32 mouse cellular contexts compared by ENCODE assay signal in the genomic region with DNA sequence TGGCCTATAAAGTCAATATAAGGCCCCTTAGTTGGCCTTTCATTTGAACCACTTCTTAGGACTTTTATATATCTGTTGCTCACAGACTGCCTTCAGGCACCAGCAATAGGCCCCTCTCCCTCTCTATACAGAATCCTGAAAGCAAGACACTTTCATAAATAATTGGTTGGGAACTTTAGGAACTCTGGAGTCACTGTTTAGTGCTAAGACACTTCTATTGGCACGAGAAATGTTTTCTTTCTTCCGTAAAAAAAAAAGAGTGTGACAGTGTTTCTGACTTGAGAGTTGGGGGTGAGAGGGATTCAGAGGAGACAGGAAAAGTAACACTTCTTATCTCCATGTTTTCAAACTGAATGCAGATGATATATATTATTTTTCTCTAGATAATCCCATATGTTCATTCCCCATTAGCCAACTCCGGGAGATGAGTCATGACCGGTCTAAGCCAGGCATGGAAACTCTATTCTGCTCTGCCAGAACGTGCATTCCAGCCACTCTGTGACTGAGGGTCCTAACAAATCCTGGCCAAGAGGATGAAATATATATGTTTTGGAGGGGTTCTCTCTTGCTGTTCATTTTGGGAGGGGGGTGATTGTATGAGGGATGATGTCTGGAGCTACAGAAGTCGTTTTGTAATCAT.
DNase-seq lines count a peak whose midpoint lies in the region; ATAC-seq and TF ChIP-seq lines count a peak whose summit lies in the region.
"Had no signal": no experiment of that assay in that cellular context is flagged by ENCODE, and none has a peak within 500 bp of the region (broad histone marks: within the 10 kb centered on the region; RNA-seq: fewer than 3 reads in every experiment).

No protein-coding gene starts in this region.

- no peaks in the 10 kb centered on the region for H3K4me1 ChIP-seq in lung, embryonic 14.5 days (ENCODE audit: insufficient read depth)
- no peaks in the 10 kb centered on the region for H3K4me1 ChIP-seq in lung, adult 2 months (ENCODE audit: control insufficient read depth, insufficient read depth, low read length)
- H3K4me1 ChIP-seq: embryonic facial prominence, embryonic 13.5 days; forebrain, embryonic 12.5 days; heart, embryonic 15.5 days; hindbrain, embryonic 13.5 days; kidney, embryonic 15.5 days; limb, embryonic 10.5 days had no signal

- no peaks in the 10 kb centered on the region for H3K9me3 ChIP-seq in lung, embryonic 14.5 days (ENCODE audit: low read depth, low read length)
- H3K9me3 ChIP-seq: embryonic facial prominence, embryonic 13.5 days; forebrain, embryonic 12.5 days; heart, embryonic 15.5 days; hindbrain, embryonic 13.5 days; kidney, embryonic 15.5 days; limb, embryonic 10.5 days; limb, embryonic 15.5 days had no signal

- H3K9ac ChIP-seq in lung, embryonic 14.5 days = no peak overlapping the region
- H3K9ac ChIP-seq: embryonic facial prominence, embryonic 13.5 days; forebrain, embryonic 12.5 days; heart, embryonic 15.5 days; hindbrain, embryonic 13.5 days; kidney, embryonic 15.5 days; limb, embryonic 15.5 days; liver, embryonic 14.5 days had no signal

- TF ChIP-seq CTCF in lung, embryonic 14.5 days (IDR thresholded peaks at IDR 0.05; ENCODE audit: low read depth) = no peak
- TF ChIP-seq CTCF in lung, adult 2 months (IDR thresholded peaks at IDR 0.05; ENCODE audit: insufficient read depth, low read length) = no peak

- no peaks in the 10 kb centered on the region for H3K27me3 ChIP-seq in lung, embryonic 14.5 days (ENCODE audit: insufficient read depth, low read length)
- H3K27me3 ChIP-seq: CH12.LX; embryonic facial prominence, embryonic 13.5 days; forebrain, embryonic 12.5 days; heart, embryonic 15.5 days; kidney, embryonic 15.5 days; limb, embryonic 15.5 days had no signal

- intact Hi-C loops in heart, postnatal 36 days (cut with DNase I) = no loop called here

- 46% methylated on average over 6 of the region's 6 CpGs for WGBS in lung, embryonic 14.5 days
- WGBS in lung, adult 2 months = 62% methylated on average over 6 of the region's 6 CpGs

- no peak overlapping the region for H3K27ac ChIP-seq in lung, embryonic 14.5 days (ENCODE audit: low read depth)
- H3K27ac ChIP-seq: embryonic facial prominence, embryonic 13.5 days; forebrain, embryonic 12.5 days; gastrocnemius, adult 2 months; heart, embryonic 15.5 days; hindbrain, embryonic 13.5 days; kidney, embryonic 15.5 days; limb, embryonic 10.5 days; limb, embryonic 15.5 days; liver, embryonic 14.5 days had no signal

- no peak for TF ChIP-seq POLR2A in lung, adult 2 months (IDR thresholded peaks at IDR 0.05; ENCODE audit: borderline replicate concordance, extremely low read depth, low read depth, low read length)

- peak; percentile 15 for DNase-seq in heart, adult 11 months
- no peak for DNase-seq in heart, postnatal 36 days
- DNase-seq in lung, embryonic 14.5 days = peak; percentile 71
- DNase-seq in lung, adult 2 months = no peak
- DNase-seq in 3T3-L1 (ENCODE audit: low read depth, low spot score) = peak; percentile 15
- peak; percentile 73 for DNase-seq in NIH3T3 (ENCODE audit: low read depth)
- DNase-seq in thymus, postnatal 4 days = no peak
- DNase-seq: adrenal gland, adult 8-10 months; cerebellum, adult 11 months; cerebellum, adult 9-10 months; embryo, embryonic 11 days; gastrocnemius, adult 2 months; gastrocnemius, postnatal 36 days; heart, postnatal 4 days; kidney, adult 18-20 months; kidney, postnatal 36 days; layer of hippocampus, postnatal 36 days; lung, postnatal 10 days; spleen, adult 18-20 months; thymus, adult 2 months; thymus, postnatal 36 days had no signal

- ATAC-seq in lung, embryonic 14.5 days (ENCODE audit: insufficient read depth) = peak; percentile 52
- ATAC-seq: midbrain, embryonic 16.5 days had no signal

- H3K4me3 ChIP-seq in lung, embryonic 14.5 days (ENCODE audit: low read depth, low read length) = no peak overlapping the region
- no peak overlapping the region for H3K4me3 ChIP-seq in lung, adult 2 months (replicated peaks; ENCODE audit: extremely low read depth, low read depth, low read length)
- H3K4me3 ChIP-seq: embryonic facial prominence, embryonic 13.5 days; forebrain, embryonic 12.5 days; gastrocnemius, adult 2 months; heart, embryonic 15.5 days; hindbrain, embryonic 13.5 days; kidney, embryonic 15.5 days; limb, embryonic 10.5 days; limb, embryonic 15.5 days had no signal

- no peak overlapping the region for H3K4me2 ChIP-seq in lung, embryonic 14.5 days
- H3K4me2 ChIP-seq: embryonic facial prominence, embryonic 13.5 days; forebrain, embryonic 12.5 days; heart, embryonic 15.5 days; hindbrain, embryonic 13.5 days; kidney, embryonic 15.5 days; limb, embryonic 15.5 days; midbrain, embryonic 11.5 days had no signal

- no peaks in the 10 kb centered on the region for H3K36me3 ChIP-seq in lung, embryonic 14.5 days (ENCODE audit: insufficient read depth)
- H3K36me3 ChIP-seq: embryonic facial prominence, embryonic 13.5 days; forebrain, embryonic 12.5 days; heart, embryonic 15.5 days; hindbrain, embryonic 13.5 days; kidney, embryonic 15.5 days; limb, embryonic 10.5 days; limb, embryonic 15.5 days had no signal

Comparison
In these comparisons a context has a peak if more than half of its experiments do, and no peak if none do; other contexts are left out.
1. DNase-seq: peak in heart, adult 11 months (single experiment), lung, embryonic 14.5 days (single experiment), 3T3-L1 (single experiment) and NIH3T3 (single experiment); none in heart, postnatal 36 days (0 of 2), lung, adult 2 months (single experiment) and thymus, postnatal 4 days (single experiment).